Mouse (Mus musculus) ES-E14 (cell line): ENCODE data around the gene Hoxd11. TPM values are rescaled to one million over a fixed set of nuclear protein-coding genes. Genes with fewer than 3 reads are reported as not detected.

Experiments
- DNase-seq: peaks from one replicate; pipeline ENCODE4 v3.0.0-alpha.2; 2013; ENCODE audit warnings: low read depth, low spot score
- H3K27ac ChIP-seq: 2 replicates; pipeline ENCODE4 v1.5.1; 2012; ENCODE audit warnings: low read depth, mild to moderate bottlenecking, low read length, moderate library complexity, mixed read lengths; ENCODE audit not compliant: poor library complexity, insufficient read depth, severe bottlenecking
- H3K36me3 ChIP-seq: 2 replicates; pipeline ENCODE4 v1.6.1; 2012; ENCODE audit warnings: mild to moderate bottlenecking, low read length, moderate library complexity, mixed read lengths; ENCODE audit not compliant: control insufficient read depth, poor library complexity, insufficient read depth, severe bottlenecking
- H3K4me1 ChIP-seq, 2 experiments: fragments of 150-350 bp in 1 of 2; sonication (generic) in 1 of 2; 2 replicates each; pipeline ENCODE4 v1.6.1; 2012; ENCODE audit warnings: low read length in 2 of 2, mild to moderate bottlenecking in 1 of 2, mixed read lengths in 1 of 2; ENCODE audit not compliant: control insufficient read depth in 2 of 2, insufficient read depth in 2 of 2, poor library complexity in 1 of 2
- H3K4me3 ChIP-seq, 2 experiments: fragments of 150-350 bp in 1 of 2; sonication (generic) in 1 of 2; 2 replicates each; pipeline ENCODE4 v1.5.1; 2012; ENCODE audit warnings: low read length in 2 of 2, low read depth in 1 of 2, mild to moderate bottlenecking in 1 of 2, mixed read lengths in 1 of 2; ENCODE audit not compliant: insufficient read depth in 1 of 2, poor library complexity in 1 of 2, severe bottlenecking in 1 of 2
- H3K9ac ChIP-seq: 2 replicates; pipeline ENCODE4 v1.6.1; 2012; ENCODE audit warnings: low read depth, mild to moderate bottlenecking, low read length, mixed read lengths; ENCODE audit not compliant: poor library complexity, insufficient read depth, severe bottlenecking
- H3K9me3 ChIP-seq: fragments of 150-350 bp; sonication (generic); 2 replicates; pipeline ENCODE4 v1.6.1; 2012; ENCODE audit warnings: low read depth, mild to moderate bottlenecking, low read length; ENCODE audit not compliant: control insufficient read depth, insufficient read depth
- CHD2 ChIP-seq: IDR thresholded peaks from 2 replicates; pipeline ENCODE4 v1.6.1; 2014; ENCODE audit warnings: mild to moderate bottlenecking, low read depth, low read length, inconsistent platforms
- HCFC1 ChIP-seq: IDR thresholded peaks from 2 replicates; pipeline ENCODE4 v1.6.1; 2012; ENCODE audit warnings: low read length, inconsistent platforms, borderline replicate concordance; ENCODE audit not compliant: insufficient read depth
- MAFK ChIP-seq: IDR thresholded peaks from 2 replicates; pipeline ENCODE4 v1.6.1; 2014; ENCODE audit warnings: mild to moderate bottlenecking, low read depth, low read length, inconsistent platforms; ENCODE audit not compliant: insufficient read depth
- ZC3H11A ChIP-seq: IDR thresholded peaks from 2 replicates; pipeline ENCODE4 v1.6.1; 2012; ENCODE audit warnings: low read depth, mild to moderate bottlenecking, inconsistent platforms, low read length, borderline replicate concordance
- ZNF384 ChIP-seq: IDR thresholded peaks from 2 replicates; pipeline ENCODE4 v1.6.1; 2012; ENCODE audit warnings: low read depth, low read length, inconsistent platforms
- in situ Hi-C, 2 experiments: fragments of 600-800 bp; cut with MboI; formaldehyde crosslinking; loops; one replicate each; pipeline ENCODE4 v1.15.1; 2025; ENCODE audit warnings: low sequenced_read_pairs in 2 of 2, inconsistent platforms in 1 of 2; ENCODE audit not compliant: unreplicated experiment in 2 of 2
- total RNA-seq: library from RNA; depleted of rRNA; stranded (reverse); fragments of 300-350 nt; gene quantifications from 2 replicates; pipeline ENCODE4 v1.2.3, GENCODE M21; 2012

The Hoxd11 gene
- total RNA-seq, 1 experiment = 0.18 TPM

DNA sequence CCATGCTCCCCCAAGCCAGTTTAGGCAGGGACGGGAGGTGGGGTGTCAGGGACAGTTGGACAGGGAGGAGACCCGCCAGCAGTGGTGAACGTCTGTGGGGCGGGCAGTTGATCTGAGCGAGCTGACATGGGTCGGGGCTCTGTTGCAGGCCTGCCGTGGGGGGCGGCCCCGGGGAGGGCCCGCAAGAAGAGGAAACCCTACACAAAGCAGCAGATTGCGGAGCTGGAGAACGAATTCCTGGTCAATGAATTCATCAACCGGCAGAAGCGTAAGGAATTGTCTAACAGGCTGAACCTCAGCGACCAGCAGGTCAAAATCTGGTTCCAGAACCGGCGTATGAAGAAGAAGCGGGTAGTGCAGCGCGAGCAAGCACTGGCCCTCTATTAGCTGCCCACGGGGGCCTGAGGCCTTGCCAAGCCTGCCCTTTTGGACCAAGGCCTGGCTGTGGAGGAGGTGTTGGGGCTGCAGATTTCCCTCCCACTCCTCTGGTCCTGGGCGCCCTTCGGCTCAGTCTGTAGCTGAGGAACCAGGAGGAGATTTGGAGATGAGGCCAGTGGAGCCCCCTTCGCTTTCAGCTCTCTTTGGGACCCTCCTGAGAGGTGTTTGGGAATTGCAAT, 3.6 kb upstream of the Hoxd11 start:
- peaks cover 0 to 7% of the 10 kb centered on the region in 2 experiments; a peak in 1 of 4 replicates for H3K4me1 ChIP-seq
- H3K27ac ChIP-seq = no peak overlapping the region
- no peaks in the 10 kb centered on the region for H3K9me3 ChIP-seq
- no peak for DNase-seq
- H3K4me3 ChIP-seq = peak overlapping the region in 1 of 2 experiments; percentile 18; a peak in 1 of 4 replicates
- in situ Hi-C loops = loop anchor here in 1 of 2 experiments (25.0 kb wide), 1 partner anchor 912 kb away; no protein-coding TSS in a partner anchor
- TF ChIP-seq MAFK (no peak), CHD2 (no peak), HCFC1 (no peak), ZC3H11A (no peak), ZNF384 (no peak)
- H3K9ac ChIP-seq = no peak overlapping the region
- H3K36me3 ChIP-seq = no peaks in the 10 kb centered on the region

DNA sequence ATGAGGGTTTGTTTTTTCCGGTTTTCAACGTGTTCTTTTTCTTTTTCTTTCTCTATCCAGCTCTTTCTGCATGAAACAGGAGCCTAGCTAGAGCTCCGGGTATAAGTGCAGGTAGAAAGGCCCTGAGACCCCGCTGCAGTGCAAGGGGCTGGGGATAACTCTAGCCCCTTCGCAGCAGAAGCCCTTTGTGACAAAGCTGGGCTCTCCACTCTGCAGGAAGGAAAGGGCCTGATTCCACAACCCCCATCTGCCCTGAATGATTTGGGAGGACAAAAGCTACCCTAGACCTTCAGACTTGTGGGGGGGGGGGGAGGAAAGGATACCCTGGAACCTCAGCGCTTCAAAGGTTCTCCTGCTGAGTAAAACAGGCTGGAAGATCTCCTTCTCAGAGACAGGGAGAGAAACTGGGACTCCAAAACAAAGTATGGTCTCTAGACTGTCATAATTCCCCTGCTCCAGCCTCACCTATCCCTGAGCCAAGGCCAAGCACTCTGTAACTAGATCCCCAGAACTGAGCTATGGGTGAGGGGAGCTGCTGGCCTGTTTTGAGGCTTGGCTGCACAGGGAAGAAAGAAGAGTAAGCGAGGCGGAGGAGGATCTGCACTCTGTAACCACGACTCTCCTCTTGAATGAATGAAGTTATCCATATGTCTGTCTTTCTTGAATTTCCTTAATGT, 2.8 kb upstream of the Hoxd11 start:
- Histone ChIP-seq H3K27ac (no peak overlapping the region), H3K36me3 (no peaks in the 10 kb centered on the region), H3K4me3 (no peak overlapping the region), H3K4me1 (peaks cover 0 to 7% of the 10 kb centered on the region in 2 experiments; a peak in 1 of 4 replicates), H3K9me3 (no peaks in the 10 kb centered on the region), H3K9ac (no peak overlapping the region)
- no peak for DNase-seq
- in situ Hi-C loops = loop anchor here in 1 of 2 experiments (25.0 kb wide), 1 partner anchor 911 kb away; no protein-coding TSS in a partner anchor
- TF ChIP-seq CHD2 = no peak
- TF ChIP-seq HCFC1 = no peak
- TF ChIP-seq MAFK = no peak
- no peak for TF ChIP-seq ZNF384
- TF ChIP-seq ZC3H11A = no peak

DNA sequence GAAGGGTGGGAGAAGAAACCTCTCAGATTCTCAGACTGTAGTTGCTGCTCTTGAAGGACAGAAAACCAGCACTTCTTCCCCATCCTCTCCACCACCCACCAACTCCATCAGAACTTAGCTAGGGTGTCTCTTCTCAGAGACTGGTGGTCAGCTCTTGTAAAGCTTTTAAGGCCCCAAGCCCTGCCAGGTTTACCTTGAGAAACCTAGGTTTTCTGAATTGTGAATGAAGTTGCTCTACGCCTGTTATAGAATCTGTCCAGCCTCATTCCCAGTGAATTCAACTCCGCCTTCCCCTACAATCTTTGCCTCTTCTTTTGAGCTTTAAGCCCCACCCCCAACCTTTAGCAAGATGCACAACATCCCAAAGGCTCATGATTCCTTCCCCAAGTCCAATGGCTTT, 2.3 kb upstream of the Hoxd11 start:
- Histone ChIP-seq H3K9me3 (no peaks in the 10 kb centered on the region), H3K36me3 (no peaks in the 10 kb centered on the region), H3K4me3 (no peak overlapping the region), H3K9ac (no peak overlapping the region), H3K27ac (no peak overlapping the region), H3K4me1 (peaks cover 0 to 8% of the 10 kb centered on the region in 2 experiments; a peak in 1 of 4 replicates)
- in situ Hi-C loops = loop anchor here in 1 of 2 experiments (25.0 kb wide), 1 partner anchor 910 kb away; no protein-coding TSS in a partner anchor
- no peak for DNase-seq
- TF ChIP-seq MAFK (no peak), ZC3H11A (no peak), HCFC1 (no peak), ZNF384 (no peak), CHD2 (no peak)

DNA sequence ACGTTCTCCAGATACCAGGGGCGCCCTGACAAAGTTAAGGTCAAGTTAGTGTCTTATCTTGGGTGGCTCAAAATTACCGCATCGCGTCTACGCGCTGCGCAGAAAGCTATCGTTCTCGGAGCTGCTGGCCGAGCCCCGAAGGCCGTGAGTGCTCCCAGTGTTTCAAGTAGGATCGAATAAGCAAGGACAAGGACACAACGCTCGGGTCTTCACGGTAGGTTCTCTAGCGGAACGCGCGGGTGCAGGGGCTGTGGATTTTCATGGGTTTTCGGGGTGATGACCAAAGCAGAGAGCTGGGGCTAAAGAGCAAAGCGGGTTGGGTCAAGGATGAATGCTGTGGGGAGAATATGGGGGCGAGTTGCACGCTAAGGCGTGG, 227 bp downstream of the Hoxd11 start:
- DNase-seq = no peak
- H3K36me3 ChIP-seq = no peaks in the 10 kb centered on the region
- H3K9me3 ChIP-seq = no peaks in the 10 kb centered on the region
- no peak overlapping the region for H3K9ac ChIP-seq
- H3K4me3 ChIP-seq = no peak overlapping the region; a peak in 1 of 4 replicates
- no peak overlapping the region for H3K27ac ChIP-seq
- H3K4me1 ChIP-seq = peaks cover 0 to 10% of the 10 kb centered on the region in 2 experiments; a peak in 1 of 4 replicates
- in situ Hi-C loops = loop anchor here in 1 of 2 experiments (25.0 kb wide), 1 partner anchor 908 kb away; no protein-coding TSS in a partner anchor
- TF ChIP-seq ZC3H11A = no peak
- TF ChIP-seq CHD2 = no peak
- TF ChIP-seq HCFC1 = no peak
- TF ChIP-seq MAFK = no peak
- TF ChIP-seq ZNF384 = no peak
